Mouse (Mus musculus) megakaryocyte, embryonic 14.5 days (primary cell): ENCODE measurements at regions not wholly inside any gene's neighbourhood (a gene's known extent, or its start where the extent isn't known, plus 50 kb on each side); places are given as distances from the start of the nearest gene placed in this dataset.

ENCODE experiments used
- FLI1 ChIP-seq: IDR thresholded peaks from 2 replicates; pipeline ENCODE4 v1.6.1; 2012; ENCODE audit warnings: low read length, inconsistent platforms, mixed read lengths
- GATA1 ChIP-seq: IDR thresholded peaks from 3 replicates; pipeline ENCODE4 v1.6.1; 2012; ENCODE audit warnings: mixed read lengths, low read length, inconsistent platforms, borderline replicate concordance

GRCm38 (mm10) chr13:47368041-47368823 lies 245.8 kb downstream of the Rnf144b start:
- TF ChIP-seq FLI1 = no peak
- TF ChIP-seq GATA1 = no peak
